Mouse (Mus musculus): ENCODE results near the gene Ovca2. TPM values are rescaled to one million over a fixed set of nuclear protein-coding genes. Genes with fewer than 3 reads are reported as not detected.
A peak's percentile ranks its signal among the peaks of the same experiment; 100 is the strongest.

The Ovca2 gene
- polyA plus RNA-seq, 1 experiment from 2014 or later = 25.1 TPM

DNA sequence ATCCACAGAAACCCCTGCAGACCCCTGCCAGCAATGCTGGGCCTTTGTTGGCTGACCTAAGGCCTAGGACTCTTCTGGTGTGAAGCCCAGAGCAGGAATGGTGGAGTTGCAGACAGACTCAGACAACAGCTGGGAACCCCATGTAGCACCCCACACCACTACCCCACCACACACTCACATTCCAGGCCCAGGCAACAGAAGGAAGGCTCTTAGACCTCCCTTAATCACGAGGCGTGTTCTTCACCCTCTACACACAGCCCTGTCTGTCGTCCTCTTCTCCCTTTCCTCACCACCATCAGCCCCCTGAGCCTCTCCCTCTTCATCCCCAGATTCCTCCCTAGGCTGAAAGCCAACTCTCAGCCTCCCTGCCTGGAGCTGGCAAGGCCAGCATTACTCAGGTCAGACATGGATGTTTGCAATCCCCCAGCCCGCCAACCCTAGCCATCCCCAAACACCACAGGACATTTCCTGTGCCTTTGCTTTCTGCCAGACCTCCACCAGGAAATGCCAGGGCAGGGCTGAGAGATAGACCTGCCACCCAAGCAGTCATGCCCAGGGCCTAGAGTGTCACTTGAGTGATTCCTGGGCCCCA lies 17.1 kb downstream of the Ovca2 start:
- H3K9me3 ChIP-seq (replicated peaks) = no peaks in the 10 kb centered on the region
- 0 out of 2 replicates have a peak, but pooled peaks have one; percentile 29 for ATAC-seq (ENCODE audit: insufficient number of reproducible peaks, low FRiP score, low TSS enrichment, low read depth)
- no peak overlapping the region for H3K9ac ChIP-seq

GRCm38 (mm10) chr11:75160954-75161353 lies 17.7 kb downstream of the Ovca2 start:
- Histone ChIP-seq H3K27ac (replicated peaks) (peak overlapping the region; percentile 55; the same call in 1 of the 2 replicates), H3K4me1 (peaks cover 55% of the 10 kb centered on the region), H3K4me3 (replicated peaks) (no peak overlapping the region)

More for the DNA sequence above, 17.1 kb downstream of the Ovca2 start:
- H3K27ac ChIP-seq (replicated peaks) = peak overlapping the region; percentile 55; the same call in 1 of the 2 replicates
- peaks cover 58% of the 10 kb centered on the region for H3K4me1 ChIP-seq
- H3K4me3 ChIP-seq (replicated peaks) = no peak overlapping the region
- peaks cover 48% of the 10 kb centered on the region for H3K36me3 ChIP-seq
- H3K27me3 ChIP-seq = peaks cover 25% of the 10 kb centered on the region
- WGBS = 48% methylated on average over 4 of the region's 4 CpGs
- no peak overlapping the region for H3K4me2 ChIP-seq (replicated peaks)

DNA sequence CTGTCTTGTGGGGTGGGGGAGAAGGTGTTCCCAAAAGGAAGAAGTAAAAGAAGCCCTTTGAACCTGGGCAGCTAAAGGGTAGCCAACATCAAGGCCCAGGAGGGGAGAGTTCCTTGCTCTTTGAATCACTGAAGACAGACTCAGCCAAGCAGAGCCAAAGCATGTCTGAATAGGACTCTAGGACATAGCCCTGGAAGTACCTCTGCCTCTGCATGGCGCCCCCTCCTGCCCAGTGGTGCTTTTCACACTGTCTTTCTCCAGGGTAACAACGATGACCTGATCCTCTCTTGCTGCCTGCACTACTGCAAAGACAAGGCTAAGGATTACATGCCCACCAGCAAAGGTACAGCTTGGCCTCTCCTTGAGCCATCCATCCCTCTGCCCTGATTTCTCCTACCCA lies 19.1 kb downstream of the Ovca2 start:
- Histone ChIP-seq H3K4me3 (replicated peaks) (no peak overlapping the region), H3K4me2 (replicated peaks) (no peak overlapping the region), H3K36me3 (peaks cover 44% of the 10 kb centered on the region), H3K4me1 (peaks cover 41% of the 10 kb centered on the region), H3K27me3 (peaks cover 7% of the 10 kb centered on the region), H3K9ac (no peak overlapping the region), H3K9me3 (replicated peaks) (no peaks in the 10 kb centered on the region), H3K27ac (replicated peaks) (no peak overlapping the region)
- no peak for ATAC-seq (ENCODE audit: insufficient number of reproducible peaks, low FRiP score, low TSS enrichment, low read depth)
- 64% methylated on average over 2 of the region's 2 CpGs for WGBS

More at GRCm38 (mm10) chr11:75160954-75161353, 17.7 kb downstream of the Ovca2 start:
- H3K4me2 ChIP-seq (replicated peaks) = no peak overlapping the region
- peaks cover 21% of the 10 kb centered on the region for H3K27me3 ChIP-seq
- ATAC-seq (ENCODE audit: insufficient number of reproducible peaks, low FRiP score, low TSS enrichment, low read depth) = no peak
- H3K9me3 ChIP-seq (replicated peaks) = no peaks in the 10 kb centered on the region
- WGBS = 60% methylated on average over 7 of the region's 7 CpGs
- H3K36me3 ChIP-seq = peaks cover 48% of the 10 kb centered on the region
- H3K9ac ChIP-seq = no peak overlapping the region

- no peaks in the 10 kb centered on the region for H3K9me3 ChIP-seq (replicated peaks)
- no peak overlapping the region for H3K4me3 ChIP-seq (replicated peaks)
- H3K9ac ChIP-seq = no peak overlapping the region
- no peak for ATAC-seq (ENCODE audit: insufficient number of reproducible peaks, low FRiP score, low TSS enrichment, low read depth)
- H3K36me3 ChIP-seq = peaks cover 34% of the 10 kb centered on the region
- peak overlapping the region; percentile 23; the same call in 1 of the 2 replicates for H3K27ac ChIP-seq (replicated peaks)
- H3K4me2 ChIP-seq (replicated peaks) = no peak overlapping the region
- peaks cover 34% of the 10 kb centered on the region for H3K4me1 ChIP-seq
- H3K27me3 ChIP-seq = no peaks in the 10 kb centered on the region
- WGBS = 82% methylated on average over 14 of the region's 14 CpGs
Observed at GRCm38 (mm10) chr11:75158432-75158831, 20.2 kb downstream of the Ovca2 start.

DNA sequence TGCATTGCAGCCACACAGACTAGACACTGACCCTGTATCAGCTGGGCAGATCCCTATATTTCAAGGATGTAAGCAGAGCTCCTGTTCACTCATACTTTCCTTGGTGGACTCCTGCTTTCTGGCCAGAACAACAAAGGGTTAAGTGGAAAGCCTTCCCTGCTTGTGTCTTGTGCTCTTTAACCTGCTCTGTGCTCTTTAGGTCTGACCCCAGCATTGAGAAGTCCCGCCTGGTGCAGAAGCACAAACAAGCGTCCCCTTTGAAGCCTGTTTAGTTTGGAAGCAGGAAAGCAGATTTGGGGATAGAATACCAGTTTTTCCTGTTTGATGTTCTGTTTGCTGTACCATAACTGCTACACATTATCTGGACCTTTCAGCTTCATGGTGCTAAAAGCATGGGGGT lies 20.7 kb downstream of the Ovca2 start:
- H3K4me1 ChIP-seq = peaks cover 34% of the 10 kb centered on the region
- H3K27me3 ChIP-seq = no peaks in the 10 kb centered on the region
- H3K9ac ChIP-seq = no peak overlapping the region
- no peak overlapping the region for H3K4me3 ChIP-seq (replicated peaks)
- peaks cover 29% of the 10 kb centered on the region for H3K36me3 ChIP-seq
- 41% methylated on average over 2 of the region's 2 CpGs for WGBS
- peak overlapping the region; percentile 23; the same call in 1 of the 2 replicates for H3K27ac ChIP-seq (replicated peaks)
- ATAC-seq (ENCODE audit: insufficient number of reproducible peaks, low FRiP score, low TSS enrichment, low read depth) = no peak
- H3K9me3 ChIP-seq (replicated peaks) = no peaks in the 10 kb centered on the region
- H3K4me2 ChIP-seq (replicated peaks) = no peak overlapping the region

DNA sequence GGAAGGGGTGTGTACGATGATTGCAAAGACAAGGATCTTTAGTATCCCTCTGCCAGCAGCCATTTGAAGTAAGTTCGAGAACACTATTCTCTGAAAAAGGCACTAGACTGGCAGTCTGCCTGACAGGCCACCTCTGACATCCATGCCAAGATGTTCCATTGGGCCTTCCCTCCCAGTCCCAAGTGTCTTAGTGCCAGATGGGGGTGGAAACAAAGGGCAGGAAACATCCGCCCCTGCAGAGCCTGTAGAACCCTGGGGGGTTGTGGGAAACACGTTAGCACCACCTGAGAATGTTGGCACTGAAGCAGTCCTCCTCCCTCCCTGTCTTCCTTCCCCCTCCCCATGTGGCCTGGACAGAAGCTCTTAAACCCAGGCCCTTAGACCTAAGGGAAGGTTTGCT lies 21.6 kb downstream of the Ovca2 start:
- peaks cover 25% of the 10 kb centered on the region for H3K36me3 ChIP-seq
- H3K27me3 ChIP-seq = no peaks in the 10 kb centered on the region
- H3K9me3 ChIP-seq (replicated peaks) = no peaks in the 10 kb centered on the region
- no peak overlapping the region for H3K9ac ChIP-seq
- H3K27ac ChIP-seq (replicated peaks) = no peak overlapping the region
- WGBS = 40% methylated on average over 4 of the region's 4 CpGs
- no peak overlapping the region for H3K4me2 ChIP-seq (replicated peaks)
- no peak for ATAC-seq (ENCODE audit: insufficient number of reproducible peaks, low FRiP score, low TSS enrichment, low read depth)
- H3K4me1 ChIP-seq = peaks cover 34% of the 10 kb centered on the region
- H3K4me3 ChIP-seq (replicated peaks) = no peak overlapping the region

- Histone ChIP-seq H3K4me3 (replicated peaks) (no peak overlapping the region), H3K4me1 (peaks cover 30% of the 10 kb centered on the region), H3K4me2 (replicated peaks) (no peak overlapping the region), H3K9ac (no peak overlapping the region), H3K27ac (replicated peaks) (no peak overlapping the region), H3K9me3 (replicated peaks) (no peaks in the 10 kb centered on the region), H3K27me3 (no peaks in the 10 kb centered on the region), H3K36me3 (peaks cover 21% of the 10 kb centered on the region)
- ATAC-seq (ENCODE audit: insufficient number of reproducible peaks, low FRiP score, low TSS enrichment, low read depth) = no peak
- 30% methylated on average over 5 of the region's 5 CpGs for WGBS
Observed at GRCm38 (mm10) chr11:75156416-75156815, 22.2 kb downstream of the Ovca2 start.

DNA sequence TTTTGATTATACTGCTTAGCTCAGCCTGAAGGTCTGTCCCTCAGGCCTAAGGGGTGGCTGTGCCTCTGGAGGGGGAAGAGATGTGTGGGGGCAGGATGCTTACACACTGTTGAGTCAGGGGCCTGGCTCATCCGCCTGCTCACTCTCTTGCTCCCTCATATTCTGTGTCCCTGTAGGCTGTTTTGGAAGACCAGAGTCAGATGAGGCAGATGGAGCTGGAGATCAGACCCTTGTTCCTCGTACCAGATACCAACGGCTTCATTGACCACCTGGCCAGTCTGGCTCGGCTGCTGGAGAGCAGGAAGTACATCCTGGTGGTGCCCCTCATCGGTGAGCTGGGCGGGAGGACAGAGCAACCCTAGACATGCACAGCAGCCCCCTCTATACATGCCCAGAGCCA lies 22.6 kb downstream of the Ovca2 start:
- H3K4me3 ChIP-seq (replicated peaks) = no peak overlapping the region
- WGBS = 58% methylated on average over 6 of the region's 6 CpGs
- no peaks in the 10 kb centered on the region for H3K9me3 ChIP-seq (replicated peaks)
- no peaks in the 10 kb centered on the region for H3K27me3 ChIP-seq
- peaks cover 25% of the 10 kb centered on the region for H3K4me1 ChIP-seq
- H3K27ac ChIP-seq (replicated peaks) = 0 out of 2 replicates have a peak overlapping the region, but pooled peaks have one; percentile 17
- H3K9ac ChIP-seq = no peak overlapping the region
- no peak for ATAC-seq (ENCODE audit: insufficient number of reproducible peaks, low FRiP score, low TSS enrichment, low read depth)
- H3K4me2 ChIP-seq (replicated peaks) = no peak overlapping the region
- H3K36me3 ChIP-seq = peaks cover 22% of the 10 kb centered on the region

GRCm38 (mm10) chr11:75154053-75154585 lies 24.5 kb downstream of the Ovca2 start:
- no peak overlapping the region for H3K4me3 ChIP-seq (replicated peaks)
- peaks cover 20% of the 10 kb centered on the region; the same call in 1 of the 2 replicates for H3K36me3 ChIP-seq
- WGBS = 70% methylated on average over 6 of the region's 6 CpGs
- H3K27ac ChIP-seq (replicated peaks) = no peak overlapping the region
- peaks cover 25% of the 10 kb centered on the region for H3K4me1 ChIP-seq
- no peaks in the 10 kb centered on the region for H3K27me3 ChIP-seq
- H3K9me3 ChIP-seq (replicated peaks) = no peaks in the 10 kb centered on the region
- no peak overlapping the region for H3K4me2 ChIP-seq (replicated peaks)
- no peak overlapping the region for H3K9ac ChIP-seq
- ATAC-seq (ENCODE audit: insufficient number of reproducible peaks, low FRiP score, low TSS enrichment, low read depth) = no peak

- WGBS = 78% methylated on average over 18 of the region's 18 CpGs
Observed at GRCm38 (mm10) chr11:75152603-75153557, 25.8 kb downstream of the Ovca2 start.

DNA sequence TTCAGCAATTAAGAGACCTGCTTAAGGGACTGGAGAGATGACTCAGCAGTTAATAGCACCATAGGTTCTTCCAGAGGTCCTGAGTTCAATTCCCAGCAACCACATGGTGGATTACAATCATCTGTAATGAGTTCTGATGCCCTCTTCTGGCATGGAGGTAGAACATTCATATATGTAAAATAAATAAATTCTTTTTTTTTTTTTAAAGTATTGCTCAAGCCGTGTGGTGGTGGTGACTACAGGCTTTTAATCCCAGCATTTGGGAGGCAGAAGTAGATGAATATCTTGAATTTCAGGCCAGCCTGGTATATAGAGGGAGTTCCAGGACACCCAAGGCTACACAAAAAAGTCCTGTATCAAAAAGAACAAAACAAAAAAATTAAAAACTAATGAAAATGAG lies 28.3 kb downstream of the Ovca2 start:
- peaks cover 23% of the 10 kb centered on the region; the same call in 1 of the 2 replicates for H3K36me3 ChIP-seq
- H3K4me2 ChIP-seq (replicated peaks) = no peak overlapping the region
- H3K4me3 ChIP-seq (replicated peaks) = no peak overlapping the region
- peaks cover 22% of the 10 kb centered on the region for H3K4me1 ChIP-seq
- no peak overlapping the region for H3K27ac ChIP-seq (replicated peaks)
- H3K9ac ChIP-seq = no peak overlapping the region
- ATAC-seq (ENCODE audit: insufficient number of reproducible peaks, low FRiP score, low TSS enrichment, low read depth) = no peak
- 54% methylated on average over 1 of the region's 1 CpGs for WGBS
- no peaks in the 10 kb centered on the region for H3K9me3 ChIP-seq (replicated peaks)
- H3K27me3 ChIP-seq = no peaks in the 10 kb centered on the region

More at GRCm38 (mm10) chr11:75152603-75153557, 25.8 kb downstream of the Ovca2 start:
- H3K4me2 ChIP-seq (replicated peaks) = no peak overlapping the region
- H3K27ac ChIP-seq (replicated peaks) = no peak overlapping the region
- no peak overlapping the region for H3K9ac ChIP-seq
- peaks cover 22% of the 10 kb centered on the region for H3K4me1 ChIP-seq
- H3K27me3 ChIP-seq = no peaks in the 10 kb centered on the region
- H3K4me3 ChIP-seq (replicated peaks) = no peak overlapping the region
- H3K9me3 ChIP-seq (replicated peaks) = no peaks in the 10 kb centered on the region
- H3K36me3 ChIP-seq = peaks cover 23% of the 10 kb centered on the region; the same call in 1 of the 2 replicates
- no peak for ATAC-seq (ENCODE audit: insufficient number of reproducible peaks, low FRiP score, low TSS enrichment, low read depth)

Data from embryonic facial prominence, embryonic 15.5 days (tissue).